Mouse (Mus musculus): ENCODE data around the gene Tgfbr2.
"Not testable (repeated sequence)": the region's sequence is repeated elsewhere in the genome, so short reads cannot be mapped to it uniquely, and the experiment has no call there.

Tgfbr2 gene

GRCm38 (mm10) chr9:116076163-116076562, 99.0 kb downstream of the Tgfbr2 start:
- no peak for DNase-seq (ENCODE audit: low spot score)

- DNase-seq (ENCODE audit: low spot score) = not testable (repeated sequence)
These were observed 103.6 kb downstream of the Tgfbr2 start for GRCm38 (mm10) chr9:116071561-116071960.

- no peak for DNase-seq (ENCODE audit: low spot score)
These were observed 110.4 kb downstream of the Tgfbr2 start for GRCm38 (mm10) chr9:116064774-116065173.

GRCm38 (mm10) chr9:116060691-116061090, 114.5 kb downstream of the Tgfbr2 start:
- DNase-seq (ENCODE audit: low spot score) = no peak

DNA sequence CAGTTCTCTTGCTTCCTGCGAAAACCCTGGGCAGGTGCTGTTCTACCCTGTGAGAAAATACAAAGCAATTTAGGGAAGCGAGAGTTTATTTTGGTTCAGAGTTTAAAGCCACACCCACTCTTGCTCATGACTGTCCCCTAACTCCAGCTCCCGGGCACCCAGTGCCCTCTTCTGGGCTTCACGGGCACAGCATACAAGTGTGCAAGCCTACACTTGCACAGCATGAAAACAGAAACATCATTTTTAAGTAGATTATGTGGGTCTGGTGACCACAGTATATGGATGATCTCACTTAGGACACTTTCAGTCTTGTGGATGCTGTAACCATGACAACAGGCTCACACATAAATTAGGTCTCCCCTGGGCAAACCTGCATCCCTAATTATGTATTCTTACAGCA, 116.0 kb downstream of the Tgfbr2 start:
- DNase-seq (ENCODE audit: low spot score) = no peak

DNA sequence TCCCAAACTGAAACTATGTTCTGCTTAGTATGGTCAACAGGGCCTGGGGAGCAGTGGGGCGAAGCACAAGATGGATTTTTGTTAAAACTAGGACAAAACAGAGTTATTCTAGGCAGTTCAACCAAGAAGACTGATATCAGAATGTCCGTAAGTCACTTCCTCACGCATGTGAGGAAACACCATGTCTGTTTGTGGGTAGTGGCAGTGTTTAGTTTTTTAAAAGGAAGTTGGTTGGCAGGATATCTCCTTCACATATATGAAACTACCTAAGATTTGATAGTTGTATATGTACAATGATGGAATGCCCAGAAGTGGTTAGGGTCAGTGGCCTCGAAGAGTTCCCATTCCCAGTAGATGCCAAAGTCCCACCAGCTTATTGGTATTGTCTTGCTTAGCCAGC, 116.7 kb downstream of the Tgfbr2 start:
- no peak for DNase-seq (ENCODE audit: low spot score)

DNA sequence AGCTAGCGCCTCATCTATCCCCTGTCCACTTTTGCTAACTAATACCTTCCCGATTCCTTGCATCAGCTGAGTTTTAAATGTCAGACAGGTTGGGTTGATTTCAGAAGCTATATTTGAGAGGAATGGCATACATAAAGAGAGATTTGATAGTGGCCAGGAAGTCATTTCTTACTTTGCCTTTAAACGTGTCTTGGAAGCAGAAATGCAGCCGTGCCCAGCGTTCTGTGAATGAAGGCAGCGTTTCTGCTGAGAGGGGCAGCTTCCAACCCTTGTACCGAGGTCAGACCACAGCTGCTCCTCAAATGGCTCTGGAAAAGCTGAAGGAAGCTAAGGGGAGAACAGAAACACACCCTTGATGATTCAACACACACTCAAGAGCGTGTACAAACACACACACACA, 121.2 kb downstream of the Tgfbr2 start:
- no peak for DNase-seq (ENCODE audit: low spot score)

GRCm38 (mm10) chr9:116049985-116050384, 125.2 kb downstream of the Tgfbr2 start:
- no peak for DNase-seq (ENCODE audit: low spot score)

- peak; percentile 12 for DNase-seq (ENCODE audit: low spot score)
These were observed 133.4 kb downstream of the Tgfbr2 start for GRCm38 (mm10) chr9:116041787-116042186.

- no peak for DNase-seq (ENCODE audit: low spot score)
These were observed 133.8 kb downstream of the Tgfbr2 start for GRCm38 (mm10) chr9:116041369-116041768.

- not testable (repeated sequence) for DNase-seq (ENCODE audit: low spot score)
These were observed 134.3 kb downstream of the Tgfbr2 start for GRCm38 (mm10) chr9:116040852-116041251.

DNA sequence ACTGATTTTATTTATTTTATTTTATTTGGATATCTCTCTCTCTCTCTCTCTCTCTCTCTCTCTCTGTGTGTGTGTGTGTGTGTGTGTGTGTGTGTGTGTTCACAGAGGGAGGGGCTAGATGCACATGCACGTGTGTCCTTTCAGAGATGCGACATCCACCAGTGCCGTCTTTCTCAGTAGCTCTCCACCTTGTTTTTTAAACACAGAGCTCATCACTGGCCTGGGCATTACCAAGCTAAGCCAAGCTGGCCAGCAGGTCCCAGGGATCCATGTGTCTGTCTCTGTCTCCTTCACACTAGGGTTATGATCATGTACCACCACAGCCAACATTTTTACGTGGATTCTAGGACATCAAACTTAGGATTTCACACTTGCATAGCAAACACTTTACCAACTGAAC, 135.2 kb downstream of the Tgfbr2 start:
- DNase-seq (ENCODE audit: low spot score) = no peak

GRCm38 (mm10) chr9:116038275-116038674, 136.9 kb downstream of the Tgfbr2 start:
- no peak for DNase-seq (ENCODE audit: low spot score)

Data from MN1 (cell line).